Mouse (Mus musculus) midbrain, embryonic 16.5 days (tissue): ENCODE measurements around the gene Msl2. TPM values are rescaled to one million over a fixed set of nuclear protein-coding genes. Genes with fewer than 3 reads are reported as not detected.
A peak's percentile ranks its signal among the peaks of the same experiment; 100 is the strongest.

Source experiments
- ATAC-seq: fragments of 200-750 bp; cut with Nextera tagmentation; 2 replicates; pipeline ENCODE4 v1.8.0; 2017; ENCODE audit warnings: moderate TSS enrichment
- H3K27ac ChIP-seq: fragments of 300-500 bp; sonication (generic); 2 replicates; pipeline ENCODE4 v1.5.1; 2014; ENCODE audit warnings: mild to moderate bottlenecking, low read length, mixed read lengths
- H3K27me3 ChIP-seq: fragments of 300-500 bp; sonication (generic); 2 replicates; pipeline ENCODE4 v1.6.1; 2014; ENCODE audit warnings: low read depth, low read length, mixed read lengths; ENCODE audit not compliant: control insufficient read depth, insufficient read depth
- H3K36me3 ChIP-seq: fragments of 300-500 bp; sonication (generic); 2 replicates; pipeline ENCODE4 v1.6.1; 2014; ENCODE audit warnings: mild to moderate bottlenecking, low read length, moderate library complexity, mixed read lengths; ENCODE audit not compliant: control insufficient read depth, insufficient read depth
- H3K4me1 ChIP-seq: fragments of 300-500 bp; sonication (generic); 2 replicates; pipeline ENCODE4 v1.6.1; 2014; ENCODE audit warnings: mild to moderate bottlenecking, low read length, mixed read lengths; ENCODE audit not compliant: control insufficient read depth, insufficient read depth
- H3K4me2 ChIP-seq: fragments of 300-500 bp; sonication (generic); 2 replicates; pipeline ENCODE4 v1.6.1; 2014; ENCODE audit warnings: mild to moderate bottlenecking, low read length, mixed read lengths
- H3K4me3 ChIP-seq: fragments of 300-500 bp; sonication (generic); 2 replicates; pipeline ENCODE4 v1.5.1; 2014; ENCODE audit warnings: low read depth, mild to moderate bottlenecking, low read length, moderate library complexity, mixed read lengths
- H3K9ac ChIP-seq: fragments of 300-500 bp; sonication (generic); 2 replicates; pipeline ENCODE4 v1.6.1; 2014; ENCODE audit warnings: low read depth, low read length, mixed read lengths
- H3K9me3 ChIP-seq: fragments of 300-500 bp; sonication (generic); replicated peaks from 2 replicates; pipeline ENCODE4 v1.6.1; 2014; ENCODE audit warnings: mild to moderate bottlenecking, low read length, mixed read lengths; ENCODE audit not compliant: control insufficient read depth, poor library complexity, severe bottlenecking
- WGBS: fragments of 180-500 bp; shearing (Covaris S2); extraction: QIAGEN DNeasy Blood & Tissue Kit; methylation state at CpG from one replicate; pipeline ENCODE4 v1.1.7; 2014; 5-methylcytosine and 5-hydroxymethylcytosine counted together
- polyA plus RNA-seq: library from polyadenylated mRNA; unstranded; fragments of >200 nt; fragmentation: Nextera tagmentation; extraction: Ambion mirVana; gene quantifications from 2 replicates; pipeline ENCODE4 v1.2.1, GENCODE M21; 2015

The Msl2 gene
- polyA plus RNA-seq, 1 experiment from 2014 or later = 3.4 TPM

DNA sequence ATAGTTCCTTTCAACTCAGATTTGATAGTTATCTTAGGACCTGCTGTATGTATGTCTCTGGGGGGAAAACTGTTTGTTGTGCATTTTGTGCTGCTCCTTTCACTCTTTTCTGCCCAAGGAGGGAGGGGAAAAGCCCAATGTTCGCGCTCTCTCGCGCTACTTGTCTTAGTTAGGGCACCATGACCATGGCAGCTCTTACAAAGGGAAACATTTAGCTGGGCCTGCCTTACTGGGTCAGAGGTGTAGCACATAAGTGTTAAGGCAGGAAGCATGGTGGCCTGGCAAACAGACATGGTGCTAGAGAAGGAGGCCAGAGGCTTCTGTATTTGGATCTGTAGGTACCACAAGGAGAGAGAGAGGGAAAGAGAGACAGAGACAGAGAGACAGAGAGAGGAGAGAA, 4.7 kb downstream of the Msl2 start:
- H3K27me3 ChIP-seq = no peaks in the 10 kb centered on the region
- H3K27ac ChIP-seq = no peak overlapping the region
- H3K9me3 ChIP-seq = no peaks in the 10 kb centered on the region
- ATAC-seq = no peak
- no peaks in the 10 kb centered on the region for H3K36me3 ChIP-seq
- 61% methylated on average over 4 of the region's 4 CpGs for WGBS
- H3K9ac ChIP-seq = 0 out of 2 replicates have a peak overlapping the region, but pooled peaks have one; percentile 41
- H3K4me3 ChIP-seq = peak overlapping the region; percentile 27
- peak overlapping the region; percentile 65 for H3K4me2 ChIP-seq
- H3K4me1 ChIP-seq = peaks cover 31% of the 10 kb centered on the region

DNA sequence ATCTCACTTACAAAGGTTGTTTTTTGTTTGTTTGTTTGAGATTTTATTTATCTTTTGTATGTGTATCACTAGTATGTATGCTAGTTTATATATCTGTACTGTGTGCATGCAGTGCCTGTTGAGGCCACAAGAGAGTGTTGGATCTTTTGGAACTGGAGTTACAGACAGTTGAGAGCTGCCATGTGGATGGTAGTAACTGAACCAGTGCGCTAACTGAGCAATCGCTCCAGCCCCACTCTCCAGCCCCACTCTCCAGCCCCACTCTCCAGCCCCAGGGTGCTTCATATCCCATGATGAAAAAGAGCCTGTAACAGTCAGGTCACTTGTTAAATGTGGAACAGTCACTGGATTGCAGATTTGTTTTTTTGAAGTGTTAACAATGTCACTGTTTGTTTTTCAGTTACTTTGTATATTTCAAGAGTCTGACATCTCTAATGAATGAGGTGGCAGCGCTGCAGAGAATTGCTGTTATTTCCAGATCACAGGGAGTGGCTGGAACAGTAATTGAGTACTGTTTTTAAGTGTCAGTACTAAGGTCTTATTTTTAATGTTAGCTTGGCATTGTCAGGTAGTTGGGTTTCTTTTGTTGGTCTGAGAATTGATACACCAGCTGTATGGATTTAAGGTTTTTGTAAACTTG, 6.3 kb downstream of the Msl2 start:
- Histone ChIP-seq H3K4me1 (peaks cover 31% of the 10 kb centered on the region), H3K9ac (no peak overlapping the region), H3K36me3 (no peaks in the 10 kb centered on the region), H3K4me3 (no peak overlapping the region), H3K27me3 (no peaks in the 10 kb centered on the region), H3K27ac (no peak overlapping the region), H3K4me2 (peak overlapping the region; percentile 25; the same call in 1 of the 2 replicates), H3K9me3 (no peaks in the 10 kb centered on the region)
- WGBS = 64% methylated on average over 3 of the region's 3 CpGs
- no peak for ATAC-seq

DNA sequence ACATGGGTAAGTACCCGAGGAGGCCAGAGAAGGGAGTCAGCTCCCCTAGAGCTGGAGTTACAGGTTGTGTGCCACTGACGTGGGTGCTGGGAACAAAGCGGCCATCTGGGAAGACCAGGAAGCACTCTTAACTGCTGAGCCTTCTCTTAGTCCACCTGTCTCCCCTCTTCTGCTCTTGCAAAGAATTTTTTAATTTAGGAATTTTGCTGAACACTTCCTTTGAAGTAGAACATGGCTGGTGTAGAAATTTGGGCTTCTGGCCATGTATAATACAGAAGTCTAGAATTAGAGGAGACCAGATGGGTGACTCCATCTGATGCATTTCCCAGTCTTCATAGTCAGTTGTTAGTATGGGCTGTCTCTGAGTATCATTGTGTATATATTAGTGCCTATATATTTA, 9.8 kb downstream of the Msl2 start:
- H3K27ac ChIP-seq = no peak overlapping the region
- H3K9ac ChIP-seq = no peak overlapping the region
- no peak for ATAC-seq
- no peaks in the 10 kb centered on the region for H3K36me3 ChIP-seq
- no peaks in the 10 kb centered on the region for H3K27me3 ChIP-seq
- WGBS = 90% methylated on average over 3 of the region's 3 CpGs
- H3K4me2 ChIP-seq = no peak overlapping the region
- no peak overlapping the region for H3K4me3 ChIP-seq
- no peaks in the 10 kb centered on the region for H3K9me3 ChIP-seq
- H3K4me1 ChIP-seq = peaks cover 16% of the 10 kb centered on the region

DNA sequence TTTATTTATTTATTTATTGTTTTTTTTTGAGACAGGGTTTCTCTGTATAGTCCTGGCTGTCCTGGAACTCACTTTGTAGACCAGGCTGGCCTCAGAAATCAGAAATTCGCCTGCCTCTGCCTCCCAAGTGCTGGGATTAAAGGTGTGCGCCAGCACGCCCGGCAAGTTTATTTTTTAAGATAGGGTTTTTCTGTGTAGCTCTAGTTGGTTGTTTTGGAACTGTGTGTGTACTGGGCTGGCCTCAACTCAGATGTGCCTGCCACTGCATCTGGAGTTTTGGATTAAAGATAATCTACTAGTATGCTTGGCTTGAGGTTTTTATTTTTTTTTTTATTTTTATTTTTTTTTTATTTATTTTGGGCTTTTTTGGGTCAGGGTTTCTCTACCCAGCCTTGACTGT, 21.5 kb downstream of the Msl2 start:
- Histone ChIP-seq H3K36me3 (no peaks in the 10 kb centered on the region), H3K4me3 (no peak overlapping the region), H3K4me2 (no peak overlapping the region), H3K27ac (no peak overlapping the region), H3K4me1 (no peaks in the 10 kb centered on the region), H3K27me3 (no peaks in the 10 kb centered on the region), H3K9me3 (no peaks in the 10 kb centered on the region; the same call in 1 of the 2 replicates), H3K9ac (no peak overlapping the region)
- WGBS = over 99% methylated on average over 4 of the region's 4 CpGs
- no peak for ATAC-seq

DNA sequence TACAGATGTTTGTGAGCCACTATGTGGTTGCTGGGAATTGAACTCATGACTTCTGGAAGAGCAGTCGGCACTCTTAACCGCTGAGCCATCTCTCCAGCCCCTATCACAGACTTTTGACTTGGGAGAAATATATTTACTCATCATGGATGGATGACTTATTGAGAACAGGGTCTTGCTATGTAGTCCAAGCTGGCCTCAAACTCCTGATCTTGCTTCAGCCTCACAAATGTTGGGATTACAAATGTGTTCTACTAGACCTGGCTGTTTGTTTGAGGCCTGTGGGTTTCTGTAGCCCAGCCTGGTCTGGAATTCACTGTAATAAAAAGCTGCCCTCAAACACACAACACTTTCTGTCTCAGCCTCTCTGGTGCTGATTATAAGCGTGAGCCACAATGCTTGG, 22.6 kb downstream of the Msl2 start:
- H3K4me3 ChIP-seq = no peak overlapping the region
- no peak for ATAC-seq
- 0 out of 2 replicates have a peak, but pooled peaks cover 4% of the 10 kb centered on the region for H3K36me3 ChIP-seq
- H3K27me3 ChIP-seq = no peaks in the 10 kb centered on the region
- H3K9me3 ChIP-seq = no peaks in the 10 kb centered on the region; the same call in 1 of the 2 replicates
- no peaks in the 10 kb centered on the region for H3K4me1 ChIP-seq
- 96% methylated on average over 3 of the region's 3 CpGs for WGBS
- H3K4me2 ChIP-seq = no peak overlapping the region
- H3K9ac ChIP-seq = no peak overlapping the region
- H3K27ac ChIP-seq = no peak overlapping the region

DNA sequence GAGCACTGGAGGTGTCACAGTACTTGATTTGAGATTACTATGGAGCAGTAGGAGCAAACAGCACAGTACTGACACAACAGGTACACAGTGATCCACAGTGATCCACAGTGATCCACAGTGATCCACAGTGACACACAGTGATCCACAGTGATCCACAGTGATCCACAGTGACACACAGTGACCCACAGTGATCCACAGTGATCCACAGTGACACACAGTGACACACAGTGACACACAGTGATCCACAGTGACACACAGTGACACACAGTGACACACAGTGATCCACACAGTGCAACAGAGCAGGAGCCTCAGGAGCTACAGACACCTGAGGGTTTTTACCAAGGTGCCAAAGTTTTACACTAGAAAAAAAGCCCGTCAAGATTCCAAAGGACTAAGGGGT, 23.6 kb downstream of the Msl2 start:
- Histone ChIP-seq H3K4me3 (no peak overlapping the region), H3K4me2 (no peak overlapping the region), H3K27ac (no peak overlapping the region), H3K9ac (no peak overlapping the region), H3K36me3 (peaks cover 9% of the 10 kb centered on the region; the same call in 1 of the 2 replicates), H3K4me1 (no peaks in the 10 kb centered on the region), H3K9me3 (no peaks in the 10 kb centered on the region; the same call in 1 of the 2 replicates), H3K27me3 (no peaks in the 10 kb centered on the region)
- no peak for ATAC-seq
- 79% methylated on average over 1 of the region's 1 CpGs for WGBS

DNA sequence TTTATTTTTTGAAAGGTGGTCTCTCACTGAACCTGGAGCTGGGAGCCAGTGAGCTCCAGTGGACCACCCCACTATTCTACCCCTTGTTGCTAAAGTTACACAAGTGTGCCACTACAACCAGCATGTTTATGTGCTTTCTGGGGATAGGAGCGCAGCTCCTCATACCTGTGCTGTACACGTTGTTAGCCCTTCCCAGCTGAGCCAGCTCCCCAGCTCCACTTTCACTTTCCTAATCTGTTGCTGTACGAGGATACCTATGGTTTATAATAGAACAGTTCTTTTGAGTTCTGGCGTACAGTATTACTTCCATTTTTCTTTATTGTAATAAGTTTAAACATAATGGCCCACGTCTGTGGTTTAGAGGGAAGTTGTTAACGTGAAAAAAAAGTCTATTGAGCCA, 25.5 kb downstream of the Msl2 start:
- WGBS = 91% methylated on average over 6 of the region's 6 CpGs
- H3K4me3 ChIP-seq = no peak overlapping the region

DNA sequence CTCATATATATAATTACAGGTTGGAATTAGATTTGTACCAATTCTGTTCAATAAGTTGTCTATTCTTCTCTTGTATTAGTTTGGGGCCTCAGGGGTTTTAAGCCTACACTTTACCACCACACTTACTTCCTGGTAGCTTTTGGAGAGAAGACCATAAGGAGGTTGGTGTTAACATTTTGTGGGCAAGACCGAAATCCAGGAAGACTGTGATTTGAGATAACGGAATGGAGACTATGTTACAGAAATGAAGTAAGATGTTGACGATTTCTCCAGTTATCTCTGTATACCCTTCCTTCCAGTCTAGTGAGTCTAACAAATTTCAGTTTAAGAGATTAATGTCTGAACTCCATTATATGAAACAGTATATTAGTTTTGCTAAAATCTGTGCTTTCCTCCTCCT, 26.3 kb downstream of the Msl2 start:
- no peaks in the 10 kb centered on the region for H3K27me3 ChIP-seq
- ATAC-seq = no peak
- no peak overlapping the region for H3K9ac ChIP-seq
- H3K4me3 ChIP-seq = no peak overlapping the region
- H3K4me1 ChIP-seq = no peaks in the 10 kb centered on the region
- no peaks in the 10 kb centered on the region; the same call in 1 of the 2 replicates for H3K9me3 ChIP-seq
- no peak overlapping the region for H3K4me2 ChIP-seq
- peaks cover 9% of the 10 kb centered on the region; the same call in 1 of the 2 replicates for H3K36me3 ChIP-seq
- H3K27ac ChIP-seq = no peak overlapping the region
- 94% methylated on average over 3 of the region's 3 CpGs for WGBS

More for the DNA sequence above, 25.5 kb downstream of the Msl2 start:
- H3K36me3 ChIP-seq = peaks cover 9% of the 10 kb centered on the region; the same call in 1 of the 2 replicates
- no peaks in the 10 kb centered on the region for H3K27me3 ChIP-seq
- H3K4me2 ChIP-seq = no peak overlapping the region
- no peak for ATAC-seq
- no peak overlapping the region for H3K9ac ChIP-seq
- no peaks in the 10 kb centered on the region for H3K4me1 ChIP-seq
- no peak overlapping the region for H3K27ac ChIP-seq
- no peaks in the 10 kb centered on the region; the same call in 1 of the 2 replicates for H3K9me3 ChIP-seq

DNA sequence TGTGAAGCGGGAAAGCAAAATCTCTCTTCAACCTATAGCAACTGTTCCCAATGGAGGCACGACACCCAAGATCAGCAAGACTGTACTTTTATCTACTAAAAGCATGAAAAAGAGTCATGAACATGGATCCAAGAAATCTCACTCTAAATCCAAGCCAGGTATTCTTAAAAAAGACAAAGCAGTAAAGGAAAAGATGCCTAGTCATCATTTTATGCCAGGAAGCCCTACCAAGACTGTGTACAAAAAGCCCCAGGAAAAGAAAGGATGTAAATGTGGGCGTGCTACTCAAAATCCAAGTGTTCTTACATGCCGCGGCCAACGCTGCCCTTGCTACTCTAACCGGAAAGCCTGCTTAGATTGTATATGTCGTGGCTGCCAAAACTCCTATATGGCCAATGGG, 27.6 kb downstream of the Msl2 start:
- Histone ChIP-seq H3K27me3 (no peaks in the 10 kb centered on the region), H3K4me2 (no peak overlapping the region), H3K27ac (no peak overlapping the region), H3K9ac (no peak overlapping the region), H3K36me3 (peaks cover 10% of the 10 kb centered on the region; the same call in 1 of the 2 replicates), H3K9me3 (no peaks in the 10 kb centered on the region; the same call in 1 of the 2 replicates), H3K4me3 (no peak overlapping the region), H3K4me1 (no peaks in the 10 kb centered on the region)
- ATAC-seq = no peak
- 94% methylated on average over 8 of the region's 8 CpGs for WGBS
